Mouse (Mus musculus): Measurements from ENCODE around the gene Rbm44. TPM values are rescaled to one million over a fixed set of nuclear protein-coding genes. Genes with fewer than 3 reads are reported as not detected.

The Rbm44 gene
- polyA plus RNA-seq, 1 experiment from 2014 or later = 0.90 TPM

GRCm38 (mm10) chr1:91179086-91179485, 34.2 kb downstream of the Rbm44 start:
- WGBS (ENCODE audit: insufficient replicate concordance) = 14% methylated on average over 5 of the region's 5 CpGs
- no peak for ATAC-seq (ENCODE audit: insufficient read depth)
- H3K9me3 ChIP-seq (replicated peaks) = no peaks in the 10 kb centered on the region
- H3K4me3 ChIP-seq (replicated peaks) = no peak overlapping the region
- H3K27me3 ChIP-seq = peaks cover 26% of the 10 kb centered on the region
- H3K27ac ChIP-seq (replicated peaks) = no peak overlapping the region
- peaks cover 16% of the 10 kb centered on the region; the same call in 1 of the 2 replicates for H3K4me1 ChIP-seq (replicated peaks)
- H3K9ac ChIP-seq = no peak overlapping the region
- peak overlapping the region; percentile 67 for H3K4me2 ChIP-seq
- H3K36me3 ChIP-seq (replicated peaks) = no peaks in the 10 kb centered on the region

GRCm38 (mm10) chr1:91179533-91180173, 34.8 kb downstream of the Rbm44 start, which contains the start of gene Ramp1:
TSS of gene Ramp1 (plus strand) at chr1:91179822.
- peaks cover 16% of the 10 kb centered on the region; the same call in 1 of the 2 replicates for H3K4me1 ChIP-seq (replicated peaks)
- peaks cover 26% of the 10 kb centered on the region for H3K27me3 ChIP-seq
- H3K27ac ChIP-seq (replicated peaks) = no peak within 1 kb of the TSS
- peak; percentile 51 for ATAC-seq (ENCODE audit: insufficient read depth)
- WGBS (ENCODE audit: insufficient replicate concordance) = 2% methylated on average over 37 of the region's 37 CpGs
- no peaks in the 10 kb centered on the region for H3K36me3 ChIP-seq (replicated peaks)
- peak within 1 kb of the TSS; percentile 67 for H3K4me2 ChIP-seq
- no peaks in the 10 kb centered on the region for H3K9me3 ChIP-seq (replicated peaks)
- H3K9ac ChIP-seq = peak within 1 kb of the TSS; percentile 30; the same call in 1 of the 2 replicates
- peak within 1 kb of the TSS; percentile 51 for H3K4me3 ChIP-seq (replicated peaks)

GRCm38 (mm10) chr1:91180174-91180565, 35.3 kb downstream of the Rbm44 start:
- H3K4me2 ChIP-seq = peak overlapping the region; percentile 67
- no peak for ATAC-seq (ENCODE audit: insufficient read depth)
- H3K27me3 ChIP-seq = peaks cover 26% of the 10 kb centered on the region
- H3K27ac ChIP-seq (replicated peaks) = no peak overlapping the region
- peaks cover 16% of the 10 kb centered on the region; the same call in 1 of the 2 replicates for H3K4me1 ChIP-seq (replicated peaks)
- no peaks in the 10 kb centered on the region for H3K9me3 ChIP-seq (replicated peaks)
- H3K9ac ChIP-seq = peak overlapping the region; percentile 30; the same call in 1 of the 2 replicates
- WGBS (ENCODE audit: insufficient replicate concordance) = 6% methylated on average over 14 of the region's 14 CpGs
- no peaks in the 10 kb centered on the region for H3K36me3 ChIP-seq (replicated peaks)
- peak overlapping the region; percentile 51 for H3K4me3 ChIP-seq (replicated peaks)

- Histone ChIP-seq H3K4me2 (peak overlapping the region; percentile 67; the same call in 1 of the 2 replicates), H3K27me3 (peaks cover 26% of the 10 kb centered on the region), H3K4me1 (replicated peaks) (peaks cover 16% of the 10 kb centered on the region; the same call in 1 of the 2 replicates), H3K4me3 (replicated peaks) (peak overlapping the region; percentile 51; the same call in 1 of the 2 replicates), H3K9ac (no peak overlapping the region), H3K27ac (replicated peaks) (no peak overlapping the region), H3K9me3 (replicated peaks) (no peaks in the 10 kb centered on the region), H3K36me3 (replicated peaks) (no peaks in the 10 kb centered on the region)
- no peak for ATAC-seq (ENCODE audit: insufficient read depth)
- WGBS (ENCODE audit: insufficient replicate concordance) = 38% methylated on average over 6 of the region's 6 CpGs
These were observed 35.8 kb downstream of the Rbm44 start for GRCm38 (mm10) chr1:91180723-91181122.

- no peaks in the 10 kb centered on the region for H3K9me3 ChIP-seq (replicated peaks)
- ATAC-seq (ENCODE audit: insufficient read depth) = no peak
- H3K4me1 ChIP-seq (replicated peaks) = peaks cover 16% of the 10 kb centered on the region; the same call in 1 of the 2 replicates
- no peak overlapping the region for H3K4me3 ChIP-seq (replicated peaks)
- H3K36me3 ChIP-seq (replicated peaks) = no peaks in the 10 kb centered on the region
- 48% methylated on average over 5 of the region's 5 CpGs for WGBS (ENCODE audit: insufficient replicate concordance)
- H3K27ac ChIP-seq (replicated peaks) = no peak overlapping the region
- H3K9ac ChIP-seq = no peak overlapping the region
- H3K4me2 ChIP-seq = 0 out of 2 replicates have a peak overlapping the region, but pooled peaks have one; percentile 67
- peaks cover 26% of the 10 kb centered on the region for H3K27me3 ChIP-seq
These were observed 36.4 kb downstream of the Rbm44 start for GRCm38 (mm10) chr1:91181261-91181660.

GRCm38 (mm10) chr1:91181784-91182450, 37.0 kb downstream of the Rbm44 start:
- H3K4me2 ChIP-seq = peak overlapping the region; percentile 21
- no peak overlapping the region for H3K9ac ChIP-seq
- H3K4me1 ChIP-seq (replicated peaks) = peaks cover 19% of the 10 kb centered on the region; the same call in 1 of the 2 replicates
- no peaks in the 10 kb centered on the region for H3K9me3 ChIP-seq (replicated peaks)
- H3K27me3 ChIP-seq = peaks cover 26% of the 10 kb centered on the region
- H3K27ac ChIP-seq (replicated peaks) = no peak overlapping the region
- no peak for ATAC-seq (ENCODE audit: insufficient read depth)
- no peaks in the 10 kb centered on the region for H3K36me3 ChIP-seq (replicated peaks)
- WGBS (ENCODE audit: insufficient replicate concordance) = 26% methylated on average over 12 of the region's 12 CpGs
- no peak overlapping the region for H3K4me3 ChIP-seq (replicated peaks)

GRCm38 (mm10) chr1:91183305-91183704, 38.4 kb downstream of the Rbm44 start:
- Histone ChIP-seq H3K4me3 (replicated peaks) (no peak overlapping the region), H3K36me3 (replicated peaks) (no peaks in the 10 kb centered on the region), H3K27ac (replicated peaks) (no peak overlapping the region), H3K9me3 (replicated peaks) (no peaks in the 10 kb centered on the region), H3K4me1 (replicated peaks) (peaks cover 32% of the 10 kb centered on the region), H3K4me2 (no peak overlapping the region), H3K9ac (no peak overlapping the region), H3K27me3 (peaks cover 26% of the 10 kb centered on the region)
- 64% methylated on average over 10 of the region's 10 CpGs for WGBS (ENCODE audit: insufficient replicate concordance)
- no peak for ATAC-seq (ENCODE audit: insufficient read depth)

- Histone ChIP-seq H3K9me3 (replicated peaks) (no peaks in the 10 kb centered on the region), H3K27ac (replicated peaks) (peak overlapping the region; percentile 68; the same call in 1 of the 2 replicates), H3K4me3 (replicated peaks) (no peak overlapping the region), H3K27me3 (no peaks in the 10 kb centered on the region; the same call in 1 of the 2 replicates), H3K9ac (no peak overlapping the region), H3K4me2 (no peak overlapping the region), H3K4me1 (replicated peaks) (peaks cover 21% of the 10 kb centered on the region), H3K36me3 (replicated peaks) (no peaks in the 10 kb centered on the region)
- 43% methylated on average over 6 of the region's 6 CpGs for WGBS (ENCODE audit: insufficient replicate concordance)
- no peak for ATAC-seq (ENCODE audit: insufficient read depth)
These were observed 41.8 kb downstream of the Rbm44 start for GRCm38 (mm10) chr1:91186677-91187076.

GRCm38 (mm10) chr1:91187315-91187714, 42.4 kb downstream of the Rbm44 start:
- H3K27ac ChIP-seq (replicated peaks) = peak overlapping the region; percentile 68
- ATAC-seq (ENCODE audit: insufficient read depth) = peak; percentile 32; the same call in 1 of the 2 replicates
- no peaks in the 10 kb centered on the region for H3K36me3 ChIP-seq (replicated peaks)
- no peak overlapping the region for H3K9ac ChIP-seq
- no peaks in the 10 kb centered on the region for H3K9me3 ChIP-seq (replicated peaks)
- no peaks in the 10 kb centered on the region; the same call in 1 of the 2 replicates for H3K27me3 ChIP-seq
- no peak overlapping the region for H3K4me3 ChIP-seq (replicated peaks)
- WGBS (ENCODE audit: insufficient replicate concordance) = 21% methylated on average over 5 of the region's 5 CpGs
- peak overlapping the region; percentile 18; the same call in 1 of the 2 replicates for H3K4me2 ChIP-seq
- peaks cover 19% of the 10 kb centered on the region for H3K4me1 ChIP-seq (replicated peaks)

GRCm38 (mm10) chr1:91187786-91188640, 43.1 kb downstream of the Rbm44 start:
- Histone ChIP-seq H3K9me3 (replicated peaks) (no peaks in the 10 kb centered on the region), H3K27ac (replicated peaks) (peak overlapping the region; percentile 68), H3K9ac (no peak overlapping the region), H3K4me2 (peak overlapping the region; percentile 18; the same call in 1 of the 2 replicates), H3K36me3 (replicated peaks) (no peaks in the 10 kb centered on the region), H3K4me1 (replicated peaks) (peaks cover 19% of the 10 kb centered on the region), H3K4me3 (replicated peaks) (no peak overlapping the region), H3K27me3 (no peaks in the 10 kb centered on the region; the same call in 1 of the 2 replicates)
- WGBS (ENCODE audit: insufficient replicate concordance) = 41% methylated on average over 7 of the region's 7 CpGs
- ATAC-seq (ENCODE audit: insufficient read depth) = peak; percentile 62; the same call in 1 of the 2 replicates

All from liver, embryonic 15.5 days (tissue).